Mouse (Mus musculus) ES-E14 (cell line): ENCODE measurements around the gene Cxcl2.

Source experiments
- HCFC1 ChIP-seq: IDR thresholded peaks from 2 replicates; pipeline ENCODE4 v1.6.1; 2012; ENCODE audit warnings: low read length, inconsistent platforms, borderline replicate concordance; ENCODE audit not compliant: insufficient read depth
- ZC3H11A ChIP-seq: IDR thresholded peaks from 2 replicates; pipeline ENCODE4 v1.6.1; 2012; ENCODE audit warnings: low read depth, mild to moderate bottlenecking, inconsistent platforms, low read length, borderline replicate concordance

- TF ChIP-seq ZC3H11A (no peak), HCFC1 (no peak)
These were observed 33.0 kb downstream of the Cxcl2 start for GRCm38 (mm10) chr5:90936706-90937105.
